Mouse (Mus musculus) cerebellum, adult (tissue): ENCODE data around the gene Extl1.
"Not testable (repeated sequence)": the region's sequence is repeated elsewhere in the genome, so short reads cannot be mapped to it uniquely, and the experiment has no call there.

Experiments used
- ATAC-seq: cut with Nextera tagmentation; 2 replicates; pipeline ENCODE4 v1.9.2; 2017; ENCODE audit warnings: mild to moderate bottlenecking, moderate library complexity, mixed read lengths; ENCODE audit not compliant: insufficient number of reproducible peaks, low FRiP score, low TSS enrichment

Extl1 gene

GRCm38 (mm10) chr4:134383750-134384149, at the start of gene Extl1:
Gene Extl1, minus strand, starts transcription at chr4:134383850.
- not testable (repeated sequence) for ATAC-seq

DNA sequence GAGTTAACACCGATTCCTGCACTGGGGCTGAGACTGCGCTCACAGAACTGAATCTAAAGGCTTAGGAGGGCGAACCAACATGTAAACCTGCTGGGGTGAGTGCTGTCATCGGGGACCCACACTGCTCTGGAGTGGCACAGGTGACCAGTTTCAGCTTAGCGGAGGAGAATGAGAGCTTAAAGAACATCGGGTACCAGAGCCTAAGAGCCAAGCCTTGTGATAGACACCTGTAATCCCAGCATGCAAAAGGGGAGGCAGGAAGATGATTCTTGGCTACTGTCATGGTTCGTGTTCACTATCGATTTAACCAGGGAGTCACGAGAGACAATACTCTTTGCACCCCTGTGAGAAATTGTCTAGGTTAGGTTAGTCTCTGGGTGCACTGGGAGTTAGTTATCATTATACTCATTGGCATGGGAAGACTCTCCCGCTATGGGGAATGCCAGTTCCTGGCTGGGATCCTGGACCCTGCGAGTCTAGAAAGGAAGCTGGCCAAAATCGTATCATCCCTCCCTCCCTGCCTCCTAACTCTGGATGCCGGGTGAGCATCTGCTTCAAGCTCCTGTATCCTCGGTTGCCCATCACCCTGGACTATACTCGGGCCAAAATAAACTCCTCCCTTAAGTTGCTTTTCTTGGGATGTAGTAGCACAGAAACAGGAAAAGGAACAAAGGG, 49.2 kb upstream of the Extl1 start:
- ATAC-seq = no peak

DNA sequence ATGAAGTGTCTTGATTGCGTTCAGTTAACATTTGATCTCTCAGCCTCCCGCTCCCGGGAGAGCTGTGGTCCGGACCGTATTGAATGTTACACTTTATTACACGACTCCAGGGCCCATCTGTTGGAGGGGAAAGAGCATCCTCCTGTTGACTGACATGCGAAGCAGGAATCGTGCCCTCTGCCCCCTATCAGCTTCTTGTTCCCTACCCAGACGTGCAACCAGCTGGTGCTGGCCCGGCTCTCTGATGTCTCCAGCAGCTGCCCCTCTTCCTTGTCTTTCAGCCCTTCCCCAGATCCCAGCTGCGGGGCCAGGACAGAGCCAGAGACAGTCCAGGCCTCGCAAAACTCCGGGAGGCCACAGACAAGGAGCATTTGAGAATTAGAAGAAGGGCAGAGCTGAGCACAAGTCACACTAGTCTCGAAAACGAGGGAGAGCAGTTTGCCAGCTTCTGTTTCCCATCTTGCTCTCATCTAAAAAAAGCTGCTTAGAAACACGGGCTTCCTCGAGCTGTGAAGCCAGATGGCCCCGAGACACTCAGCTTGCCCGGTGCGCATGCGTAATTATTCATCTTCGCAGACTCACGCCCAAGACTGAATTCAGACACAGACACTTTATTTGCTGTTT, 46.8 kb upstream of the Extl1 start:
- ATAC-seq = peak; percentile 74; the same call in 1 of the 2 replicates

DNA sequence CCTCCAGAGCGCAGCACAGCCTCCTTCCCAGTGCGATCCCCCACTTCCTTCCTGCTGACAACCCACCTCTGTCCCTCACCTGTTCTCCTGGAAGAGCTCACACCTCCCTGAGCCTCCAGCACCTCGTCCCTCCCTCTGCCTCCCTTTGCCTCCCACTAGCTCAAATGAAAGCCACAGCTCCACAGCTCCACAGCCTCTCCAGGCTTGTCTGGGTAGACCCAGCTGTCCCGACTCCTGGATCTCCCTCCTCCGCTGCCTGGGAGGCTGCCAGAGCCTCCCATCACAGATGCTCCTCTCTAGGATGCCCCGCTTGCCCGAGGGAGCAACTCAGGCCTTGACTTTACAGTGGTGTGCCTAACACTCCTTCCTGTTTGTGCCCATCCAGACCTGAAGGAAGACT, 41.4 kb upstream of the Extl1 start:
- no peak for ATAC-seq

GRCm38 (mm10) chr4:134423949-134424348, 40.3 kb upstream of the Extl1 start:
- no peak for ATAC-seq

DNA sequence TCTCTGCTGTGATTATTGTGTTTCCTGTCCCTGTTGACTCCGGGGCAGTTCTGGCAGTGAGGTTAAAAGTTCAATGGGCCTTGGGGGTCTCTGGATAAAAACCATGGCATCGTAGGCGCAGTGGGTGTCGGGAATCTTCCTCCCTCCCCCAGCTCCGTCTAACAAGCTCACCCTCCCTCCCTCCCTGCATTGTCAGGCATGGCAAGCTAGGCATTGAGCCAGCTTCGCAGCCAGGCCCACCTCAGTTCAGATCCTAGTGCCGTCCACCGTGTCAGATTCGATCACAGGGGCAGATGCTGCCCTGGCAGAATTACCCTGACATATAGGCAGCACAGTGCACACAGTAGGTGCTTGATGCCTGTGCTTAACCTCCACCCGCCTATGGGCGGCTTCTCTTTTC, 38.3 kb upstream of the Extl1 start:
- ATAC-seq = no peak

DNA sequence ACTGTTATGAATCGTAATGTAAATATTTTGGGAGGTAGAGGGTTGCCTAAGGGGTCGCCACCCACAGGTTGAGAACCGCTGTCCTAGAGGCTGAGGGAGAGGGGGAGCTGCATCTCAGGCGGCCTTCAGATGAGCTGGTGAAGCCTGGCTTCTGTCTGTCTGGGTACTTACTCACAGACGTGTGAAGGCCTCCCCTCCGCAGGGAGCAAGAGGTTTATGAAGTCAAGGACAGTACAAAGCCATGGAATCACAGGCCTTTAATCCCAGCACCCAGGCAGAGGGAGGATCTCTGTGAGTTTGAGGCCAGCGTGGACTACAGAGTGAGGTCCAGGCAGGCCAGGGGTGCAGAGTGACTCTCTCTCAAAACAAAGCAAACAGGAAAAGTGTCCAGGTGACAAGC, 33.5 kb upstream of the Extl1 start:
- ATAC-seq = no peak

DNA sequence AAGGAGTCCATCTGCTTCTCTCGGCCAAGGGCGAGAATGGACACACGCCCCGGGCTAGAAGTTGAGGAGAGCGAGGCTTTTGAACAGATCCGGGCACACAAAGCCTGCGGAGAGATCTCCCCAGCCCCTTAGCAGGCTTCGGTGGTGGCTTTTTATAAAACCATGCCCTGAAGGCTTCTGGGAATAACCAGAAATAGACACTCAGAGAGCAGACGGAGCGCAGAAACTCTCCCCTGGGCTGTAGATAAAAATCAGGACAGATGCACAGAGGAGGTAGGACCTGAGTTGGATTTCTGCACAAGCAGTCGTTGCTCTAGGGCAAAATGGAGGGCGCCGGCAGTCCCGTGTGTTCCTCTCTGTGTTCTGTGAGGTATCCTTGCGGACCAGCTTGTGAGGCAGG, 33.0 kb upstream of the Extl1 start:
- no peak; the same call in 1 of the 2 replicates for ATAC-seq

GRCm38 (mm10) chr4:134416177-134416576, 32.5 kb upstream of the Extl1 start:
- ATAC-seq = 0 out of 2 replicates have a peak, but pooled peaks have one; percentile 15

- no peak for ATAC-seq
These were observed 25.6 kb upstream of the Extl1 start for GRCm38 (mm10) chr4:134409286-134409685.

- ATAC-seq = no peak
These were observed 20.1 kb upstream of the Extl1 start for GRCm38 (mm10) chr4:134403721-134404120.

- ATAC-seq = no peak
These were observed 19.1 kb upstream of the Extl1 start for GRCm38 (mm10) chr4:134402571-134403262.

DNA sequence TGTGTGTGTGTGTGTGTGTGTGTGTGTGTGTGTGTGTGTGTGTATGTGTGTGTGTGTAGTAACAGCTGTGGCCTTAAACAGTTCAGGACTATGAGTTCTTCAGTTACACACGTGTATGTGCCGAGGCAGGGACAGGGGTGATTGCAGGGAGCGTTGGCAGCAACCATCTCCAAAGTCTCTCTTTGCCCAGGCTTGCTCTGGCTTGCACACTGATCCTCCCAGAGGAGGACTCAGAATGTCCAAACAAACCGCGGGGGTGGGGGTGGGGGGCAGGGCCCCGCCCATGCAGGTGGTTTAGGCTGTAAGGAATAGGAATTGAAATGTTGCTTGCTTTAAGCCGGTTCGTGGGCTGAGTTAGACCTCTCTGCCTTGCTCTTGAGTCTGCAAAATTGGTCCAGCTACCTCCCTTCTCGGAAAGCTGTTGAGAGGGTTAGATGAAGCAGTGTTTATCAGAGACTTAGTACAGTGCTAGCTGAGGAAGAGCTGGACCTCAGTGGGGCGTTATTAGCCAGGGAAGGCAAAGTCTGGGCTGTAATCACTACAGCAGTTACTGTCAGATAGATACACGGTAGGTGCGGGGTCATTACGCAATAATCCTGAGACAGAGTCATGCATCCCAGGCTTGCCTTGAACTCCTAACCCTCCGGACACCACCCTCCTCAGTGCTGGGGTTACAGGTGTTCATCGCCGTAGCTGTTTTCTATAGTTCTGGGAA, 18.4 kb upstream of the Extl1 start:
- no peak for ATAC-seq

- ATAC-seq = no peak
These were observed 17.6 kb upstream of the Extl1 start for GRCm38 (mm10) chr4:134401181-134401661.

- ATAC-seq = no peak
These were observed 16.6 kb upstream of the Extl1 start for GRCm38 (mm10) chr4:134400206-134400605.

DNA sequence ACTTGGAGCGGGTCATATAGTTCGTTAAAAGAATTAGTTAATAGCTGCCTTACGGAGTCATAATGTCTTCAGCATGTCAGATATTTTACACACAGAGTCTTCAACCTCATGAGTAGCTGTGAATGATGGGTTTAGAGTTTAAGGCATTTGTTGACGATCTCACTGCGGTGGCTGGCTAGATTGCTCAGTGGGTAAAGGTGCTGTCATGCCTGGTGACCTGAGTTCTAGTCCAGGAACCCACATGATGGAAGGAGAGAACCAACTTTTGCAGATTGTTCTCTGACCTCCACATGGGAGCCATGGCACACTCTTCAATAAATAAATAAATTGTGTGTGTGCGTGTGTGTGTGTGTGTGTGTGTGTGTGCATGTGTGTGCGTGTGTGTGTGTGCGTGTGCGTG, 14.1 kb upstream of the Extl1 start:
- ATAC-seq = no peak

DNA sequence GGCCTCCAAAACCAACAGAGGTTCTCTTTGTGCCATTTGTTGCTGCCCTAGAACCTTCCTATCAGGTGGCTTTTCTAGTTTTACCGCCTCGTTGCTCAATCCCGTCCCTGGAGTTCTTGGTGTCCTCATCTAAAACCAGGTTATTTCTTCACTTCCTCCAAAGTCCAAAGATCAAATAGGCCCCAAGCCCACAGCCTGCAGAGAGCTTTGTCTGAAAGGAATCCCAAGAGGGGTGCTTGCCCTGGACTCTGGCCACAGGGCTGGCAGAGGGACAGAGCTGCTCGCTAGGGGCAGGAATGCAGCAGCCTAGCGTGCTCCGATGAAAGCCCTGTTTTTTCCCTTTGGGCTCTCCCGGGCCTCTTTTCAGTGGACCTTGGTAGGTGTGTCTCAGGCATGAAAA, 13.5 kb upstream of the Extl1 start:
- no peak for ATAC-seq

DNA sequence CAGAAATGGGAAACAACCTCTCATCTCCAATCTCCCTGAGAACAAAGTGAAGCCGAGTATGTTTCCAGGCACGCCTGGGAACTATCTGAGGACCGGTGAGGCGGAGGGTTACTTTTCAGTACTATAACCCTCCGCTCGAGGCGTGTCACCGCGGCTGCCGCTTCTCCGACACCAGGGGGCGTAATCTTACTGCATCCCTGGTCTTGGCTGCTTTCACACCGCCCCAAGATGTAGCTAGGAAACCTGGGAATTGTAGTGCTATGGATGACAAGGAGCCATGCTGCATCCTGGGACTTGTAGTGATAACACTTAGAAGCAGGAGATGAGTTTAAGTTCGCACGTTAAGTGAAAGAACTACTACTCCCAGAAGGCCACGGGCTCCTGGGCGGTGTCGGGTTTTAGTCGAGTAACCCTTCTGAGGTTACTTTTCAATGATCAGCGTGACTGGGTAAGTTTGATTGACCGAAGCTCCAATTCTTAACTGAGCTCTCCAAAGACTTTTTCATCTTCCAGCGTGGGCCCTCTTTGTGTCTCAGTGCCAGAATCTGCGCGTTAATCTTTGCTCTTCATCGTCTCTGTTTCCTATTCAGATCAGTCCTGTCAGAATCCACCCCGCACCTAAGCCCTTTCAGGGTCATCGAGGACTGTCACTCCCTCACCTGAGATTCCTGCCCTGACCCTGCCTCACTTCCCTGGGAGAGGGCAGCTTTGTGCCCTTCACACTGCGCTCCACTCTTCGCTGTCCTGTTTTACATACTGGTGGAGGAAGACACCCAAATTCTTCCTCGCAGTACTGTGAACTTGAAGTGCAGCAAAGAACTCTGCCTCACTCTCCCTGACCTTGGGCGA, 12.6 kb upstream of the Extl1 start, which contains the start of gene Pafah2:
TSS of gene Pafah2 (plus strand) at position 344 of the 849 bp plus-strand sequence.
- peak; percentile 100 for ATAC-seq

GRCm38 (mm10) chr4:134395142-134395541, 11.5 kb upstream of the Extl1 start:
- no peak for ATAC-seq

GRCm38 (mm10) chr4:134393026-134393425, 9.4 kb upstream of the Extl1 start:
- no peak for ATAC-seq
